Mouse (Mus musculus): ENCODE data around the gene Urb2. TPM values are rescaled to one million over a fixed set of nuclear protein-coding genes. Genes with fewer than 3 reads are reported as not detected.
"Not testable (repeated sequence)": the region's sequence is repeated elsewhere in the genome, so short reads cannot be mapped to it uniquely, and the experiment has no call there.

Gene Urb2
- polyA plus RNA-seq, 1 experiment from 2014 or later: 6.7 TPM

GRCm38 (mm10) chr8:123999568-123999967 lies 21.7 kb upstream of the Urb2 start:
- ATAC-seq (replicated peaks; ENCODE audit: insufficient number of reproducible peaks, low FRiP score, low TSS enrichment, low read depth): no peak
- H3K36me3 ChIP-seq (replicated peaks; ENCODE audit: control insufficient read depth, insufficient read depth, low read depth, low read length): peaks cover 12% of the 10 kb centered on the region

GRCm38 (mm10) chr8:124002546-124003108 lies 18.7 kb upstream of the Urb2 start:
- no peaks in the 10 kb centered on the region for H3K4me1 ChIP-seq (ENCODE audit: control insufficient read depth, insufficient read depth, low read length)
- no peaks in the 10 kb centered on the region for H3K9me3 ChIP-seq (replicated peaks; ENCODE audit: control insufficient read depth, low read length)
- no peak overlapping the region for H3K9ac ChIP-seq (replicated peaks; ENCODE audit: low read length)
- no peak overlapping the region for H3K27ac ChIP-seq (replicated peaks; ENCODE audit: low read depth, low read length)
- no peak overlapping the region for H3K4me3 ChIP-seq (ENCODE audit: low read depth, low read length)
- H3K27me3 ChIP-seq (ENCODE audit: control insufficient read depth, insufficient read depth, low read length): no peaks in the 10 kb centered on the region
- H3K4me2 ChIP-seq (ENCODE audit: low read depth, low read length): no peak overlapping the region
- DNase-seq (ENCODE audit: low spot score) (no peak), ATAC-seq (replicated peaks; ENCODE audit: insufficient number of reproducible peaks, low FRiP score, low TSS enrichment, low read depth) (no peak)
- H3K36me3 ChIP-seq (replicated peaks; ENCODE audit: control insufficient read depth, insufficient read depth, low read depth, low read length): peaks cover 12% of the 10 kb centered on the region
- 94% methylated on average over 10 of the region's 10 CpGs for WGBS

More at GRCm38 (mm10) chr8:123999568-123999967, 21.7 kb upstream of the Urb2 start:
- WGBS: 85% methylated on average over 2 of the region's 2 CpGs
- no peak overlapping the region for H3K4me2 ChIP-seq (ENCODE audit: low read depth, low read length)
- H3K9ac ChIP-seq (replicated peaks; ENCODE audit: low read length): no peak overlapping the region
- no peak overlapping the region for H3K27ac ChIP-seq (replicated peaks; ENCODE audit: low read depth, low read length)
- H3K27me3 ChIP-seq (ENCODE audit: control insufficient read depth, insufficient read depth, low read length): no peaks in the 10 kb centered on the region
- no peaks in the 10 kb centered on the region for H3K9me3 ChIP-seq (replicated peaks; ENCODE audit: control insufficient read depth, low read length)
- H3K4me1 ChIP-seq (ENCODE audit: control insufficient read depth, insufficient read depth, low read length): no peaks in the 10 kb centered on the region
- no peak for DNase-seq (ENCODE audit: low spot score)
- no peak overlapping the region for H3K4me3 ChIP-seq (ENCODE audit: low read depth, low read length)

- H3K9ac ChIP-seq (replicated peaks; ENCODE audit: low read length): no peak overlapping the region
- no peaks in the 10 kb centered on the region for H3K4me1 ChIP-seq (ENCODE audit: control insufficient read depth, insufficient read depth, low read length)
- no peak overlapping the region for H3K4me3 ChIP-seq (ENCODE audit: low read depth, low read length)
- peaks cover 7% of the 10 kb centered on the region for H3K36me3 ChIP-seq (replicated peaks; ENCODE audit: control insufficient read depth, insufficient read depth, low read depth, low read length)
- H3K27ac ChIP-seq (replicated peaks; ENCODE audit: low read depth, low read length): no peak overlapping the region
- H3K9me3 ChIP-seq (replicated peaks; ENCODE audit: control insufficient read depth, low read length): no peaks in the 10 kb centered on the region
- ATAC-seq (replicated peaks; ENCODE audit: insufficient number of reproducible peaks, low FRiP score, low TSS enrichment, low read depth): no peak
- H3K4me2 ChIP-seq (ENCODE audit: low read depth, low read length): no peak overlapping the region
- 91% methylated on average over 6 of the region's 6 CpGs for WGBS
- no peaks in the 10 kb centered on the region for H3K27me3 ChIP-seq (ENCODE audit: control insufficient read depth, insufficient read depth, low read length)
- no peak for DNase-seq (ENCODE audit: low spot score)
Observed at GRCm38 (mm10) chr8:124007829-124008228, 13.5 kb upstream of the Urb2 start.

GRCm38 (mm10) chr8:124011580-124011979 lies 9.7 kb upstream of the Urb2 start:
- Histone ChIP-seq H3K4me3 (ENCODE audit: low read depth, low read length) (no peak overlapping the region), H3K9me3 (replicated peaks; ENCODE audit: control insufficient read depth, low read length) (no peaks in the 10 kb centered on the region), H3K4me2 (ENCODE audit: low read depth, low read length) (no peak overlapping the region), H3K27me3 (ENCODE audit: control insufficient read depth, insufficient read depth, low read length) (no peaks in the 10 kb centered on the region), H3K36me3 (replicated peaks; ENCODE audit: control insufficient read depth, insufficient read depth, low read depth, low read length) (no peaks in the 10 kb centered on the region), H3K4me1 (ENCODE audit: control insufficient read depth, insufficient read depth, low read length) (no peaks in the 10 kb centered on the region), H3K9ac (replicated peaks; ENCODE audit: low read length) (no peak overlapping the region), H3K27ac (replicated peaks; ENCODE audit: low read depth, low read length) (no peak overlapping the region)
- ATAC-seq (replicated peaks; ENCODE audit: insufficient number of reproducible peaks, low FRiP score, low TSS enrichment, low read depth) (no peak), DNase-seq (ENCODE audit: low spot score) (no peak)
- WGBS: 85% methylated on average over 3 of the region's 3 CpGs

- Histone ChIP-seq H3K27me3 (ENCODE audit: control insufficient read depth, insufficient read depth, low read length) (no peaks in the 10 kb centered on the region), H3K9ac (replicated peaks; ENCODE audit: low read length) (no peak overlapping the region), H3K9me3 (replicated peaks; ENCODE audit: control insufficient read depth, low read length) (no peaks in the 10 kb centered on the region), H3K27ac (replicated peaks; ENCODE audit: low read depth, low read length) (no peak overlapping the region), H3K4me1 (ENCODE audit: control insufficient read depth, insufficient read depth, low read length) (no peaks in the 10 kb centered on the region), H3K4me2 (ENCODE audit: low read depth, low read length) (no peak overlapping the region), H3K4me3 (ENCODE audit: low read depth, low read length) (no peak overlapping the region), H3K36me3 (replicated peaks; ENCODE audit: control insufficient read depth, insufficient read depth, low read depth, low read length) (no peaks in the 10 kb centered on the region)
- DNase-seq (ENCODE audit: low spot score) (no peak), ATAC-seq (replicated peaks; ENCODE audit: insufficient number of reproducible peaks, low FRiP score, low TSS enrichment, low read depth) (no peak)
- WGBS: 89% methylated on average over 3 of the region's 3 CpGs
Observed at GRCm38 (mm10) chr8:124011989-124012586, 9.2 kb upstream of the Urb2 start.

- not testable (repeated sequence) for ATAC-seq (replicated peaks; ENCODE audit: insufficient number of reproducible peaks, low FRiP score, low TSS enrichment, low read depth); H3K9ac ChIP-seq (replicated peaks; ENCODE audit: low read length); H3K9me3 ChIP-seq (replicated peaks; ENCODE audit: control insufficient read depth, low read length); H3K4me1 ChIP-seq (ENCODE audit: control insufficient read depth, insufficient read depth, low read length); H3K36me3 ChIP-seq (replicated peaks; ENCODE audit: control insufficient read depth, insufficient read depth, low read depth, low read length); H3K27me3 ChIP-seq (ENCODE audit: control insufficient read depth, insufficient read depth, low read length); H3K4me3 ChIP-seq (ENCODE audit: low read depth, low read length); DNase-seq (ENCODE audit: low spot score); H3K4me2 ChIP-seq (ENCODE audit: low read depth, low read length); H3K27ac ChIP-seq (replicated peaks; ENCODE audit: low read depth, low read length)
- WGBS: 94% methylated on average over 7 of the region's 7 CpGs
Observed at GRCm38 (mm10) chr8:124014299-124014698, 7.0 kb upstream of the Urb2 start.

GRCm38 (mm10) chr8:124014751-124015150 lies 6.6 kb upstream of the Urb2 start:
- no peak overlapping the region for H3K4me3 ChIP-seq (ENCODE audit: low read depth, low read length)
- no peaks in the 10 kb centered on the region for H3K36me3 ChIP-seq (replicated peaks; ENCODE audit: control insufficient read depth, insufficient read depth, low read depth, low read length)
- H3K27ac ChIP-seq (replicated peaks; ENCODE audit: low read depth, low read length): no peak overlapping the region
- no peak overlapping the region for H3K9ac ChIP-seq (replicated peaks; ENCODE audit: low read length)
- DNase-seq (ENCODE audit: low spot score) (no peak), ATAC-seq (replicated peaks; ENCODE audit: insufficient number of reproducible peaks, low FRiP score, low TSS enrichment, low read depth) (no peak)
- H3K4me2 ChIP-seq (ENCODE audit: low read depth, low read length): no peak overlapping the region
- no peaks in the 10 kb centered on the region for H3K27me3 ChIP-seq (ENCODE audit: control insufficient read depth, insufficient read depth, low read length)
- no peaks in the 10 kb centered on the region for H3K9me3 ChIP-seq (replicated peaks; ENCODE audit: control insufficient read depth, low read length)
- 78% methylated on average over 3 of the region's 3 CpGs for WGBS
- H3K4me1 ChIP-seq (ENCODE audit: control insufficient read depth, insufficient read depth, low read length): 0 out of 2 replicates have a peak, but pooled peaks cover under 1% of the 10 kb centered on the region

GRCm38 (mm10) chr8:124019782-124020181 lies 1.5 kb upstream of the Urb2 start:
- ATAC-seq (replicated peaks; ENCODE audit: insufficient number of reproducible peaks, low FRiP score, low TSS enrichment, low read depth) (no peak), DNase-seq (ENCODE audit: low spot score) (peak; percentile 27)
- H3K4me3 ChIP-seq (ENCODE audit: low read depth, low read length): peak overlapping the region; percentile 79
- H3K27ac ChIP-seq (replicated peaks; ENCODE audit: low read depth, low read length): no peak overlapping the region
- no peaks in the 10 kb centered on the region for H3K9me3 ChIP-seq (replicated peaks; ENCODE audit: control insufficient read depth, low read length)
- H3K9ac ChIP-seq (replicated peaks; ENCODE audit: low read length): peak overlapping the region; percentile 37
- H3K4me1 ChIP-seq (ENCODE audit: control insufficient read depth, insufficient read depth, low read length): 0 out of 2 replicates have a peak, but pooled peaks cover 3% of the 10 kb centered on the region
- H3K36me3 ChIP-seq (replicated peaks; ENCODE audit: control insufficient read depth, insufficient read depth, low read depth, low read length): no peaks in the 10 kb centered on the region
- peak overlapping the region; percentile 57 for H3K4me2 ChIP-seq (ENCODE audit: low read depth, low read length)
- 40% methylated on average over 13 of the region's 13 CpGs for WGBS
- no peaks in the 10 kb centered on the region for H3K27me3 ChIP-seq (ENCODE audit: control insufficient read depth, insufficient read depth, low read length)
